Mouse (Mus musculus) kidney, embryonic 14.5 days (tissue): ENCODE measurements around the gene Lpo. TPM values are rescaled to one million over a fixed set of nuclear protein-coding genes. Genes with fewer than 3 reads are reported as not detected.
"Not testable (repeated sequence)": the region's sequence is repeated elsewhere in the genome, so short reads cannot be mapped to it uniquely, and the experiment has no call there.

Source experiments
- ATAC-seq: fragments of 200-750 bp; cut with Nextera tagmentation; 2 replicates; pipeline ENCODE4 v1.8.0; 2017; ENCODE audit warnings: moderate number of reproducible peaks, mild to moderate bottlenecking, moderate TSS enrichment, moderate library complexity; ENCODE audit not compliant: low FRiP score, low TSS enrichment
- H3K27ac ChIP-seq: fragments of 300-500 bp; sonication (generic); 2 replicates; pipeline ENCODE4 v1.5.1; 2014; ENCODE audit warnings: low read depth, mild to moderate bottlenecking, low read length, moderate library complexity, mixed read lengths
- H3K27me3 ChIP-seq: fragments of 300-500 bp; sonication (generic); 2 replicates; pipeline ENCODE4 v1.6.1; 2014; ENCODE audit warnings: mild to moderate bottlenecking, low read length; ENCODE audit not compliant: control insufficient read depth, insufficient read depth
- H3K36me3 ChIP-seq: fragments of 300-500 bp; sonication (generic); 2 replicates; pipeline ENCODE4 v1.6.1; 2014; ENCODE audit warnings: low read length, mixed read lengths; ENCODE audit not compliant: control insufficient read depth, insufficient read depth
- H3K4me1 ChIP-seq: fragments of 300-500 bp; sonication (generic); 2 replicates; pipeline ENCODE4 v1.6.1; 2014; ENCODE audit warnings: low read length, mixed read lengths; ENCODE audit not compliant: control insufficient read depth, insufficient read depth
- H3K4me2 ChIP-seq: fragments of 300-500 bp; sonication (generic); replicated peaks from 2 replicates; pipeline ENCODE4 v1.6.1; 2014; ENCODE audit warnings: low read depth, mild to moderate bottlenecking, low read length
- H3K4me3 ChIP-seq: fragments of 300-500 bp; sonication (generic); 2 replicates; pipeline ENCODE4 v1.5.1; 2014; ENCODE audit warnings: mild to moderate bottlenecking, low read length
- H3K9ac ChIP-seq: fragments of 300-500 bp; sonication (generic); 2 replicates; pipeline ENCODE4 v1.6.1; 2014; ENCODE audit warnings: low read depth, mild to moderate bottlenecking, low read length, moderate library complexity
- H3K9me3 ChIP-seq: fragments of 300-500 bp; sonication (generic); 2 replicates; pipeline ENCODE4 v1.6.1; 2016; ENCODE audit warnings: low read length; ENCODE audit not compliant: control insufficient read depth
- WGBS: fragments of 180-500 bp; shearing (Covaris S2); extraction: QIAGEN DNeasy Blood & Tissue Kit; methylation state at CpG from one replicate; pipeline ENCODE4 v1.1.7; 2014; 5-methylcytosine and 5-hydroxymethylcytosine counted together
- polyA plus RNA-seq: library from polyadenylated mRNA; unstranded; fragments of >200 nt; fragmentation: Nextera tagmentation; extraction: Ambion mirVana; gene quantifications from 2 replicates; pipeline ENCODE4 v1.2.1, GENCODE M21; 2014

Lpo gene
- 0.10 TPM in 1 of 2 replicates, not detected in the other for polyA plus RNA-seq

- no peak within 1 kb of the TSS for H3K4me2 ChIP-seq
- H3K4me1 ChIP-seq = no peaks in the 10 kb centered on the region
- H3K9me3 ChIP-seq = no peaks in the 10 kb centered on the region
- H3K36me3 ChIP-seq = no peaks in the 10 kb centered on the region
- H3K27me3 ChIP-seq = no peaks in the 10 kb centered on the region
- WGBS = 45% methylated on average over 10 of the region's 10 CpGs
- no peak within 1 kb of the TSS for H3K9ac ChIP-seq
- no peak within 1 kb of the TSS for H3K27ac ChIP-seq
- no peak for ATAC-seq
- no peak within 1 kb of the TSS for H3K4me3 ChIP-seq
Measured at GRCm38 (mm10) chr11:87828239-87828900, at the start of gene Lpo. Lpo (minus strand) TSS chr11:87828289.

GRCm38 (mm10) chr11:87875436-87875835 lies 47.3 kb upstream of the Lpo start, which contains the start of gene Epx:
Epx (minus strand) TSS chr11:87875536.
- H3K4me2 ChIP-seq = no peak within 1 kb of the TSS
- no peak for ATAC-seq
- 0 out of 2 replicates have a peak, but pooled peaks cover 2% of the 10 kb centered on the region for H3K27me3 ChIP-seq
- no peak within 1 kb of the TSS for H3K27ac ChIP-seq
- 85% methylated on average over 6 of the region's 6 CpGs for WGBS
- no peaks in the 10 kb centered on the region for H3K9me3 ChIP-seq
- 0 out of 2 replicates have a peak, but pooled peaks cover 4% of the 10 kb centered on the region for H3K4me1 ChIP-seq
- H3K9ac ChIP-seq = no peak within 1 kb of the TSS
- no peak within 1 kb of the TSS for H3K4me3 ChIP-seq
- no peaks in the 10 kb centered on the region for H3K36me3 ChIP-seq

- H3K27ac ChIP-seq = no peak overlapping the region
- WGBS = 46% methylated on average over 8 of the region's 8 CpGs
- 0 out of 2 replicates have a peak, but pooled peaks cover 4% of the 10 kb centered on the region for H3K4me1 ChIP-seq
- no peaks in the 10 kb centered on the region for H3K9me3 ChIP-seq
- H3K27me3 ChIP-seq = 0 out of 2 replicates have a peak, but pooled peaks cover 2% of the 10 kb centered on the region
- H3K4me2 ChIP-seq = no peak overlapping the region
- no peak for ATAC-seq
- H3K4me3 ChIP-seq = no peak overlapping the region
- H3K9ac ChIP-seq = no peak overlapping the region
- no peaks in the 10 kb centered on the region for H3K36me3 ChIP-seq
Measured at GRCm38 (mm10) chr11:87871766-87872165, 43.7 kb upstream of the Lpo start.

- WGBS = 74% methylated on average over 2 of the region's 2 CpGs
- H3K27me3 ChIP-seq = no peaks in the 10 kb centered on the region
- ATAC-seq = no peak
- no peaks in the 10 kb centered on the region for H3K36me3 ChIP-seq
- H3K27ac ChIP-seq = no peak overlapping the region
- 0 out of 2 replicates have a peak, but pooled peaks cover 4% of the 10 kb centered on the region for H3K4me1 ChIP-seq
- no peaks in the 10 kb centered on the region for H3K9me3 ChIP-seq
- no peak overlapping the region for H3K4me2 ChIP-seq
- H3K4me3 ChIP-seq = no peak overlapping the region
- H3K9ac ChIP-seq = no peak overlapping the region
Measured at GRCm38 (mm10) chr11:87870096-87870495, 42.0 kb upstream of the Lpo start.

- H3K9ac ChIP-seq, H3K4me3 ChIP-seq, H3K9me3 ChIP-seq, H3K4me1 ChIP-seq, H3K4me2 ChIP-seq, H3K27me3 ChIP-seq, H3K36me3 ChIP-seq, ATAC-seq, H3K27ac ChIP-seq: not testable (repeated sequence)
- 90% methylated on average over 1 of the region's 2 CpGs for WGBS
Measured at GRCm38 (mm10) chr11:87866891-87867290, 38.8 kb upstream of the Lpo start.

- Histone ChIP-seq H3K27me3 (no peaks in the 10 kb centered on the region), H3K4me2 (no peak overlapping the region), H3K4me3 (no peak overlapping the region), H3K4me1 (no peaks in the 10 kb centered on the region), H3K9ac (no peak overlapping the region), H3K9me3 (no peaks in the 10 kb centered on the region), H3K36me3 (peaks cover 33% of the 10 kb centered on the region), H3K27ac (no peak overlapping the region)
- ATAC-seq = no peak
- WGBS = 89% methylated on average over 13 of the region's 13 CpGs
Measured at GRCm38 (mm10) chr11:87862805-87863204, 34.7 kb upstream of the Lpo start.

GRCm38 (mm10) chr11:87860426-87860825 lies 32.3 kb upstream of the Lpo start:
- Histone ChIP-seq H3K27ac (no peak overlapping the region), H3K27me3 (no peaks in the 10 kb centered on the region), H3K4me2 (no peak overlapping the region), H3K9me3 (no peaks in the 10 kb centered on the region), H3K4me3 (no peak overlapping the region), H3K4me1 (no peaks in the 10 kb centered on the region), H3K9ac (no peak overlapping the region), H3K36me3 (peaks cover 41% of the 10 kb centered on the region)
- ATAC-seq = no peak
- WGBS = 82% methylated on average over 9 of the region's 9 CpGs

- 89% methylated on average over 11 of the region's 11 CpGs for WGBS
- ATAC-seq = no peak
- H3K4me1 ChIP-seq = no peaks in the 10 kb centered on the region
- no peaks in the 10 kb centered on the region for H3K9me3 ChIP-seq
- no peak overlapping the region for H3K4me3 ChIP-seq
- H3K36me3 ChIP-seq = peaks cover 41% of the 10 kb centered on the region
- no peak overlapping the region for H3K27ac ChIP-seq
- H3K9ac ChIP-seq = no peak overlapping the region
- no peaks in the 10 kb centered on the region for H3K27me3 ChIP-seq
- no peak overlapping the region for H3K4me2 ChIP-seq
Measured at GRCm38 (mm10) chr11:87859273-87859672, 31.2 kb upstream of the Lpo start.

GRCm38 (mm10) chr11:87854550-87854949 lies 26.5 kb upstream of the Lpo start:
- Histone ChIP-seq H3K4me2 (no peak overlapping the region), H3K9ac (no peak overlapping the region), H3K27ac (no peak overlapping the region), H3K9me3 (no peaks in the 10 kb centered on the region), H3K36me3 (peaks cover 16% of the 10 kb centered on the region; the same call in 1 of the 2 replicates), H3K27me3 (no peaks in the 10 kb centered on the region), H3K4me1 (peaks cover 4% of the 10 kb centered on the region; the same call in 1 of the 2 replicates), H3K4me3 (no peak overlapping the region)
- no peak for ATAC-seq
- 88% methylated on average over 7 of the region's 7 CpGs for WGBS
